Mouse (Mus musculus) heart, embryonic 14.5 days (tissue): ENCODE data around the gene Arhgap30. TPM values are rescaled to one million over a fixed set of nuclear protein-coding genes. Genes with fewer than 3 reads are reported as not detected.

ENCODE experiments used
- ATAC-seq: fragments of 200-750 bp; cut with Nextera tagmentation; 2 replicates; pipeline ENCODE4 v1.8.0; 2017; ENCODE audit warnings: low read depth, moderate TSS enrichment; ENCODE audit not compliant: insufficient number of reproducible peaks, insufficient read depth, low FRiP score
- H3K27ac ChIP-seq, 2 experiments: fragments of 200-500 bp in 1 of 2; fragments of 300-500 bp in 1 of 2; sonication (generic) in 1 of 2; replicated peaks in 1 of 2; 2 replicates each; pipeline ENCODE4 v1.5.1; 2012 to 2014; ENCODE audit warnings: low read depth in 2 of 2, low read length in 2 of 2, control low read depth in 1 of 2, mild to moderate bottlenecking in 1 of 2, mixed read lengths in 1 of 2; ENCODE audit not compliant: control insufficient read depth in 1 of 2, insufficient read depth in 1 of 2
- H3K27me3 ChIP-seq: fragments of 300-500 bp; sonication (generic); 2 replicates; pipeline ENCODE4 v1.6.1; 2014; ENCODE audit warnings: mild to moderate bottlenecking, low read length, control low read depth; ENCODE audit not compliant: control insufficient read depth, insufficient read depth
- H3K36me3 ChIP-seq: fragments of 300-500 bp; sonication (generic); 2 replicates; pipeline ENCODE4 v1.6.1; 2014; ENCODE audit warnings: mild to moderate bottlenecking, control low read depth, low read length, mixed read lengths; ENCODE audit not compliant: control insufficient read depth, insufficient read depth
- H3K4me1 ChIP-seq, 2 experiments: fragments of 200-500 bp in 1 of 2; fragments of 300-500 bp in 1 of 2; sonication (generic) in 1 of 2; 2 replicates each; pipeline ENCODE4 v1.6.1; 2012 to 2014; ENCODE audit warnings: low read length in 2 of 2, control low read depth in 1 of 2, mixed read lengths in 1 of 2; ENCODE audit not compliant: control insufficient read depth in 2 of 2, insufficient read depth in 2 of 2
- H3K4me2 ChIP-seq: fragments of 300-500 bp; sonication (generic); 2 replicates; pipeline ENCODE4 v1.6.1; 2014; ENCODE audit warnings: mild to moderate bottlenecking, low read length
- H3K4me3 ChIP-seq, 2 experiments: fragments of 200-500 bp in 1 of 2; fragments of 300-500 bp in 1 of 2; sonication (generic) in 1 of 2; 2 replicates each; pipeline ENCODE4 v1.5.1; 2012 to 2014; ENCODE audit warnings: low read length in 2 of 2, mild to moderate bottlenecking in 2 of 2, control low read depth in 1 of 2, low read depth in 1 of 2, moderate library complexity in 1 of 2; ENCODE audit not compliant: control insufficient read depth in 1 of 2, insufficient read depth in 1 of 2
- H3K9ac ChIP-seq: fragments of 300-500 bp; sonication (generic); 2 replicates; pipeline ENCODE4 v1.6.1; 2014; ENCODE audit warnings: mild to moderate bottlenecking, low read length
- H3K9me3 ChIP-seq: fragments of 300-500 bp; sonication (generic); 2 replicates; pipeline ENCODE4 v1.6.1; 2016; ENCODE audit warnings: low read length, control low read depth; ENCODE audit not compliant: control insufficient read depth
- WGBS: fragments of 180-500 bp; shearing (Covaris S2); extraction: QIAGEN DNeasy Blood & Tissue Kit; methylation state at CpG from one replicate; pipeline ENCODE4 v1.1.7; 2014; 5-methylcytosine and 5-hydroxymethylcytosine counted together
- polyA plus RNA-seq: library from polyadenylated mRNA; unstranded; fragments of >200 nt; fragmentation: Nextera tagmentation; extraction: Ambion mirVana; gene quantifications from 2 replicates; pipeline ENCODE4 v1.2.1, GENCODE M21; 2014

Gene Arhgap30
- polyA plus RNA-seq, 1 experiment from 2014 or later, result 0.54 TPM

- no peak overlapping the region for H3K4me3 ChIP-seq
- peaks cover 5 to 10% of the 10 kb centered on the region in 2 experiments for H3K4me1 ChIP-seq
- H3K27me3 ChIP-seq, result no peaks in the 10 kb centered on the region
- H3K4me2 ChIP-seq, result no peak overlapping the region
- 0 out of 2 replicates have a peak, but pooled peaks cover 4% of the 10 kb centered on the region for H3K36me3 ChIP-seq
- ATAC-seq, result no peak
- no peak overlapping the region for H3K27ac ChIP-seq
- H3K9ac ChIP-seq, result no peak overlapping the region
- H3K9me3 ChIP-seq, result no peaks in the 10 kb centered on the region
- 69% methylated on average over 5 of the region's 5 CpGs for WGBS
Measured at GRCm38 (mm10) chr1:171452522-171452921, 63.8 kb downstream of the Arhgap30 start.

- Histone ChIP-seq H3K4me3 (no peak overlapping the region), H3K36me3 (0 out of 2 replicates have a peak, but pooled peaks cover 4% of the 10 kb centered on the region), H3K27ac (no peak overlapping the region), H3K27me3 (no peaks in the 10 kb centered on the region), H3K4me1 (peaks cover 2 to 6% of the 10 kb centered on the region in 2 experiments), H3K9ac (no peak overlapping the region), H3K4me2 (no peak overlapping the region), H3K9me3 (no peaks in the 10 kb centered on the region)
- WGBS, result 81% methylated on average over 5 of the region's 5 CpGs
- no peak for ATAC-seq
Measured at GRCm38 (mm10) chr1:171452923-171453322, 64.2 kb downstream of the Arhgap30 start.

GRCm38 (mm10) chr1:171454926-171455325 is 66.2 kb downstream of the Arhgap30 start:
- no peak overlapping the region for H3K27ac ChIP-seq
- ATAC-seq, result no peak
- 76% methylated on average over 6 of the region's 6 CpGs for WGBS
- H3K36me3 ChIP-seq, result 0 out of 2 replicates have a peak, but pooled peaks cover 4% of the 10 kb centered on the region
- H3K9ac ChIP-seq, result no peak overlapping the region
- no peaks in the 10 kb centered on the region for H3K9me3 ChIP-seq
- H3K4me2 ChIP-seq, result no peak overlapping the region
- no peaks in the 10 kb centered on the region for H3K27me3 ChIP-seq
- H3K4me3 ChIP-seq, result no peak overlapping the region
- peaks cover 4 to 11% of the 10 kb centered on the region in 2 experiments; a peak in 3 of 4 replicates for H3K4me1 ChIP-seq

GRCm38 (mm10) chr1:171457568-171457967 is 68.8 kb downstream of the Arhgap30 start:
- no peak overlapping the region for H3K4me3 ChIP-seq
- no peak overlapping the region for H3K27ac ChIP-seq
- no peaks in the 10 kb centered on the region for H3K9me3 ChIP-seq
- H3K4me1 ChIP-seq, result peaks cover 4 to 14% of the 10 kb centered on the region in 2 experiments; a peak in 3 of 4 replicates
- 98% methylated on average over 1 of the region's 1 CpGs for WGBS
- ATAC-seq, result no peak
- H3K27me3 ChIP-seq, result no peaks in the 10 kb centered on the region
- no peak overlapping the region for H3K9ac ChIP-seq
- H3K36me3 ChIP-seq, result peaks cover 26% of the 10 kb centered on the region
- no peak overlapping the region for H3K4me2 ChIP-seq

GRCm38 (mm10) chr1:171459791-171460190 is 71.0 kb downstream of the Arhgap30 start:
- H3K9ac ChIP-seq, result no peak overlapping the region
- peak overlapping the region; percentile 31 for H3K4me2 ChIP-seq
- no peak overlapping the region for H3K4me3 ChIP-seq
- ATAC-seq, result no peak
- WGBS, result 50% methylated on average over 5 of the region's 5 CpGs
- peaks cover 38% of the 10 kb centered on the region for H3K36me3 ChIP-seq
- H3K27ac ChIP-seq, result peak overlapping the region in 1 of 2 experiments; percentile 24; a peak in 1 of 4 replicates
- no peaks in the 10 kb centered on the region for H3K9me3 ChIP-seq
- peaks cover 4 to 14% of the 10 kb centered on the region in 2 experiments; a peak in 3 of 4 replicates for H3K4me1 ChIP-seq
- H3K27me3 ChIP-seq, result no peaks in the 10 kb centered on the region

Other genes starting within 250 kb of the Arhgap30 start
- 622 and 642 TPM in 2 replicates for gene Sdhc, start 238.4 kb upstream of the Arhgap30 start, polyA plus RNA-seq
- not detected in 2 replicates for gene Mpz, start 238.2 kb upstream of the Arhgap30 start, polyA plus RNA-seq
- 58.8 TPM in 2 replicates for gene Pcp4l1, start 192.7 kb upstream of the Arhgap30 start, polyA plus RNA-seq
- gene Nr1i3, start 175.0 kb upstream of the Arhgap30 start, polyA plus RNA-seq, result 0.28 and 0.32 TPM in 2 replicates
- 54.2 and 58.4 TPM in 2 replicates for gene Tomm40l, start 166.4 kb upstream of the Arhgap30 start, polyA plus RNA-seq
- gene Apoa2, start 163.9 kb upstream of the Arhgap30 start, polyA plus RNA-seq, result 5.3 TPM in 2 replicates
- gene Fcer1g, start 154.6 kb upstream of the Arhgap30 start, polyA plus RNA-seq, result 30.1 and 37.7 TPM in 2 replicates
- 2.8 and 3.0 TPM in 2 replicates for gene Adamts4, start 138.5 kb upstream of the Arhgap30 start, polyA plus RNA-seq
- 541 and 561 TPM in 2 replicates for gene Ndufs2, start 137.6 kb upstream of the Arhgap30 start, polyA plus RNA-seq
- 52.8 and 55.6 TPM in 2 replicates for gene B4galt3, start 118.6 kb upstream of the Arhgap30 start, polyA plus RNA-seq
- 42.9 and 44.8 TPM in 2 replicates for gene Ppox, start 107.8 kb upstream of the Arhgap30 start, polyA plus RNA-seq
- gene Usp21, start 101.0 kb upstream of the Arhgap30 start, polyA plus RNA-seq, result 43.2 and 45.5 TPM in 2 replicates
- 96.0 and 111 TPM in 2 replicates for gene Ufc1, start 93.9 kb upstream of the Arhgap30 start, polyA plus RNA-seq
- gene Dedd, start 59.8 kb upstream of the Arhgap30 start, polyA plus RNA-seq, result 31.4 and 42.4 TPM in 2 replicates
- 28.4 and 31.8 TPM in 2 replicates for gene Nit1, start 43.3 kb upstream of the Arhgap30 start, polyA plus RNA-seq
- gene Pfdn2, start 43.3 kb upstream of the Arhgap30 start, polyA plus RNA-seq, result 34.3 and 42.2 TPM in 2 replicates
- 0.63 and 1.0 TPM in 2 replicates for gene Klhdc9, start 28.2 kb upstream of the Arhgap30 start, polyA plus RNA-seq
- 0.12 TPM in 1 of 2 replicates, not detected in the other for gene Nectin4, start 18.9 kb upstream of the Arhgap30 start, polyA plus RNA-seq
- 46.7 and 58.5 TPM in 2 replicates for gene Usf1, start 22.4 kb downstream of the Arhgap30 start, polyA plus RNA-seq
- 1.5 and 2.1 TPM in 2 replicates for gene Tstd1, start 29.9 kb downstream of the Arhgap30 start, polyA plus RNA-seq
- gene F11r, start 48.6 kb downstream of the Arhgap30 start, polyA plus RNA-seq, result 70.9 and 74.7 TPM in 2 replicates
- gene Alyref2, start 114.5 kb downstream of the Arhgap30 start, polyA plus RNA-seq, result 12.9 and 14.4 TPM in 2 replicates
- not detected in 2 replicates for gene Itln1, start 146.3 kb downstream of the Arhgap30 start, polyA plus RNA-seq
- 0.09 TPM in 1 of 2 replicates, not detected in the other for gene Cd244a, start 170.2 kb downstream of the Arhgap30 start, polyA plus RNA-seq
- 0.23 TPM in 1 of 2 replicates, not detected in the other for gene Ly9, start 218.5 kb downstream of the Arhgap30 start, polyA plus RNA-seq